Mouse (Mus musculus) hindbrain, postnatal 0 days (tissue): ENCODE data around the gene Slain2. TPM values are rescaled to one million over a fixed set of nuclear protein-coding genes. Genes with fewer than 3 reads are reported as not detected.
A peak's percentile ranks its signal among the peaks of the same experiment; 100 is the strongest.

Source experiments
- ATAC-seq: fragments of 200-750 bp; cut with Nextera tagmentation; 2 replicates; pipeline ENCODE4 v1.8.0; 2017; ENCODE audit warnings: mild to moderate bottlenecking, moderate TSS enrichment, moderate library complexity
- DNase-seq: peaks from one replicate; pipeline ENCODE4 v3.0.0-alpha.2; 2015; ENCODE audit warnings: low spot score
- H3K27ac ChIP-seq: fragments of 300-500 bp; sonication (generic); 2 replicates; pipeline ENCODE4 v1.5.1; 2014; ENCODE audit warnings: mild to moderate bottlenecking
- H3K27me3 ChIP-seq: fragments of 300-500 bp; sonication (generic); 2 replicates; pipeline ENCODE4 v1.6.1; 2014; ENCODE audit warnings: low read length, mixed read lengths; ENCODE audit not compliant: insufficient read depth
- H3K36me3 ChIP-seq: fragments of 300-500 bp; sonication (generic); 2 replicates; pipeline ENCODE4 v1.6.1; 2014; ENCODE audit warnings: low read length, mixed read lengths; ENCODE audit not compliant: insufficient read depth
- H3K4me1 ChIP-seq: fragments of 300-500 bp; sonication (generic); 2 replicates; pipeline ENCODE4 v1.6.1; 2014; ENCODE audit warnings: antibody characterized with exemption, low read length, mixed read lengths; ENCODE audit not compliant: insufficient read depth
- H3K4me2 ChIP-seq: fragments of 300-500 bp; sonication (generic); 2 replicates; pipeline ENCODE4 v1.6.1; 2014; ENCODE audit warnings: low read depth, mild to moderate bottlenecking, low read length, moderate library complexity, mixed read lengths
- H3K4me3 ChIP-seq: fragments of 300-500 bp; sonication (generic); 2 replicates; pipeline ENCODE4 v1.5.1; 2014; ENCODE audit warnings: low read length
- H3K9ac ChIP-seq: fragments of 300-500 bp; sonication (generic); replicated peaks from 2 replicates; pipeline ENCODE4 v1.6.1; 2014; ENCODE audit warnings: mild to moderate bottlenecking, low read length, moderate library complexity, mixed read lengths
- H3K9me3 ChIP-seq: fragments of 300-500 bp; sonication (generic); 2 replicates; pipeline ENCODE4 v1.6.1; 2016; ENCODE audit warnings: low read length, mixed read lengths
- CTCF ChIP-seq: IDR thresholded peaks from 2 replicates; pipeline ENCODE4 v1.5.1; 2016; ENCODE audit warnings: antibody characterized with exemption, control low read depth, low read depth
- WGBS: fragments of 180-500 bp; shearing (Covaris S2); extraction: QIAGEN DNeasy Blood & Tissue Kit; methylation state at CpG from one replicate; pipeline ENCODE4 v1.1.7; 2014; 5-methylcytosine and 5-hydroxymethylcytosine counted together
- polyA plus RNA-seq: library from polyadenylated mRNA; unstranded; fragments of >200 nt; fragmentation: Nextera tagmentation; extraction: Ambion mirVana; gene quantifications from 2 replicates; pipeline ENCODE4 v1.2.1, GENCODE M21; 2015
- total RNA-seq: library from RNA; depleted of rRNA; stranded (reverse); fragments of >200 nt; gene quantifications from 2 replicates; pipeline ENCODE4 v1.2.3, GENCODE M21; 2014

Slain2 gene
- total and polyA plus RNA-seq, 2 experiments from 2014 or later, result 10.0 to 37.4 TPM

GRCm38 (mm10) chr5:72897998-72898397 is 16.1 kb upstream of the Slain2 start:
- Histone ChIP-seq H3K4me1 (no peaks in the 10 kb centered on the region), H3K9ac (no peak overlapping the region), H3K4me3 (no peak overlapping the region), H3K36me3 (no peaks in the 10 kb centered on the region), H3K27me3 (no peaks in the 10 kb centered on the region), H3K9me3 (no peaks in the 10 kb centered on the region), H3K4me2 (no peak overlapping the region), H3K27ac (no peak overlapping the region)
- TF ChIP-seq CTCF, result no peak
- whole genome bisulfite sequencing, result 56% methylated on average over 6 of the region's 6 CpGs
- ATAC-seq (no peak), DNase-seq (no peak)

- WGBS, result 92% methylated on average over 8 of the region's 8 CpGs
- Histone ChIP-seq H3K4me1 (no peaks in the 10 kb centered on the region), H3K9me3 (no peaks in the 10 kb centered on the region), H3K27me3 (no peaks in the 10 kb centered on the region), H3K4me3 (no peak overlapping the region), H3K9ac (no peak overlapping the region), H3K4me2 (no peak overlapping the region), H3K27ac (no peak overlapping the region), H3K36me3 (no peaks in the 10 kb centered on the region)
- ATAC-seq (no peak), DNase-seq (no peak)
- TF ChIP-seq CTCF, result no peak
Observed at GRCm38 (mm10) chr5:72899255-72899654, 14.8 kb upstream of the Slain2 start.

GRCm38 (mm10) chr5:72901866-72902265 is 12.2 kb upstream of the Slain2 start:
- H3K27ac ChIP-seq, result no peak overlapping the region
- H3K9me3 ChIP-seq, result no peaks in the 10 kb centered on the region
- no peak overlapping the region for H3K4me2 ChIP-seq
- no peaks in the 10 kb centered on the region for H3K27me3 ChIP-seq
- H3K4me1 ChIP-seq, result no peaks in the 10 kb centered on the region
- H3K4me3 ChIP-seq, result no peak overlapping the region
- TF ChIP-seq CTCF, result no peak
- DNase-seq (no peak), ATAC-seq (no peak)
- no peaks in the 10 kb centered on the region for H3K36me3 ChIP-seq
- 86% methylated on average over 4 of the region's 4 CpGs for WGBS
- H3K9ac ChIP-seq, result no peak overlapping the region

- ATAC-seq, result no peak
- H3K4me1 ChIP-seq, result no peaks in the 10 kb centered on the region
- no peak for TF ChIP-seq CTCF
- peak; percentile 16 for DNase-seq
- no peak overlapping the region for H3K4me3 ChIP-seq
- no peaks in the 10 kb centered on the region for H3K9me3 ChIP-seq
- 24% methylated on average over 3 of the region's 3 CpGs for WGBS
- no peak overlapping the region for H3K9ac ChIP-seq
- H3K36me3 ChIP-seq, result no peaks in the 10 kb centered on the region
- no peak overlapping the region for H3K27ac ChIP-seq
- H3K27me3 ChIP-seq, result no peaks in the 10 kb centered on the region
- H3K4me2 ChIP-seq, result no peak overlapping the region
Observed at GRCm38 (mm10) chr5:72902312-72902711, 11.8 kb upstream of the Slain2 start.

- ATAC-seq (no peak), DNase-seq (no peak)
- Histone ChIP-seq H3K27ac (no peak overlapping the region), H3K36me3 (no peaks in the 10 kb centered on the region), H3K4me3 (no peak overlapping the region), H3K9me3 (no peaks in the 10 kb centered on the region), H3K4me1 (no peaks in the 10 kb centered on the region), H3K9ac (no peak overlapping the region), H3K27me3 (no peaks in the 10 kb centered on the region), H3K4me2 (no peak overlapping the region)
- 73% methylated on average over 3 of the region's 3 CpGs for WGBS
- no peak for TF ChIP-seq CTCF
Observed at GRCm38 (mm10) chr5:72902876-72903516, 11.1 kb upstream of the Slain2 start.

GRCm38 (mm10) chr5:72904903-72905790 is 9.0 kb upstream of the Slain2 start:
- ATAC-seq (no peak), DNase-seq (no peak)
- no peak for TF ChIP-seq CTCF
- H3K36me3 ChIP-seq, result no peaks in the 10 kb centered on the region
- no peaks in the 10 kb centered on the region for H3K4me1 ChIP-seq
- no peaks in the 10 kb centered on the region for H3K9me3 ChIP-seq
- WGBS, result 82% methylated on average over 18 of the region's 18 CpGs
- H3K4me2 ChIP-seq, result no peak overlapping the region
- no peaks in the 10 kb centered on the region for H3K27me3 ChIP-seq
- no peak overlapping the region for H3K27ac ChIP-seq
- H3K4me3 ChIP-seq, result no peak overlapping the region
- H3K9ac ChIP-seq, result no peak overlapping the region

GRCm38 (mm10) chr5:72907402-72907801 is 6.7 kb upstream of the Slain2 start:
- H3K27me3 ChIP-seq, result no peaks in the 10 kb centered on the region
- DNase-seq, result no peak
- no peak overlapping the region for H3K4me3 ChIP-seq
- no peak overlapping the region for H3K9ac ChIP-seq
- WGBS, result 82% methylated on average over 6 of the region's 6 CpGs
- H3K27ac ChIP-seq, result no peak overlapping the region
- ATAC-seq, result no peak
- TF ChIP-seq CTCF, result no peak
- no peaks in the 10 kb centered on the region for H3K9me3 ChIP-seq
- H3K36me3 ChIP-seq, result no peaks in the 10 kb centered on the region
- no peaks in the 10 kb centered on the region for H3K4me1 ChIP-seq
- no peak overlapping the region for H3K4me2 ChIP-seq
